Mouse (Mus musculus) spleen, adult 2 months (tissue): ENCODE measurements around the gene Tek.

Source experiments
- CTCF ChIP-seq: fragments of 200-500 bp; IDR thresholded peaks from 2 replicates; pipeline ENCODE4 v1.5.1; 2011; ENCODE audit warnings: mild to moderate bottlenecking, inconsistent platforms; ENCODE audit not compliant: insufficient read depth, insufficient read length, insufficient replicate concordance; ENCODE audit errors: extremely low read depth
- POLR2A ChIP-seq: fragments of 200-500 bp; IDR thresholded peaks from 2 replicates; pipeline ENCODE4 v1.6.1; 2011; ENCODE audit warnings: low read depth, low read length, inconsistent platforms

DNA sequence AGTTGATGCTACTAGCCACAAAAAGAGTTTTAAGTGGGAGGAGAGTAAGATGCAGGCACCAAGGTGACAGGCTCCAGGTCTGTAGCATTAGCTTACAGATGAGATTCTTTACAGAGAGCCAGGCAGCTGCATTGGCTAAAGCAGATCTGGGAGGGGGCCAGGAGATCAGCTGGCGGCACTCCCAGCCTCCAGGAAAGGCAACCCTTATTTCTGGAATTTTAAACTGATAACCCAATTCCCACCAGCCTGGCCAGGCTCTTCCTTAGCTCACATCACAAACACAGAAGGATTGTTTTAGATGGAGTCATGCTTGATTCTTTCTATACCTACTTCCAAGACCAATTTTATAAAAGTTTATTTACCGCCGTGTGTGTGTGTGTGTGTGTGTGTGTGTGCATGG, 6.7 kb downstream of the Tek start:
- TF ChIP-seq CTCF (no peak), POLR2A (no peak)
